Mouse (Mus musculus): Measurements from ENCODE around the gene Tcf7l1. TPM values are rescaled to one million over a fixed set of nuclear protein-coding genes. Genes with fewer than 3 reads are reported as not detected.
A peak's percentile ranks its signal among the peaks of the same experiment; 100 is the strongest.

Gene Tcf7l1
- polyA plus RNA-seq, 1 experiment from 2014 or later = 8.8 TPM

GRCm38 (mm10) chr6:72748421-72748820 lies 40.6 kb downstream of the Tcf7l1 start:
- in situ Hi-C loops (cut with MboI; ENCODE audit: low pct_unique_long_range_greater_than_20kb) = loop anchor here (5.0 kb wide), 1 partner anchor 39 kb away; the partner anchor contains the start of gene Tcf7l1
- TF ChIP-seq CTCF (IDR thresholded peaks at IDR 0.05) = no peak
- CTCF ChIA-PET = interaction anchor here (1.2 to 2.2 kb wide), 2 partner anchors 12 to 41 kb away, joined by 3 to 7 read pairs; no protein-coding TSS in a partner anchor
- DNase-seq (ENCODE audit: low read depth, low spot score) = peak; percentile 47
- peak; percentile 51 for ATAC-seq
- no peaks in the 10 kb centered on the region for H3K27me3 ChIP-seq
- POLR2A ChIA-PET = interaction anchor here (1.0 kb wide), 1 partner anchor 29 kb away, joined by 3 read pairs; no protein-coding TSS in a partner anchor

- DNase-seq (ENCODE audit: low read depth, low spot score) (no peak), ATAC-seq (no peak)
- POLR2A ChIA-PET = interaction anchor here (1.0 kb wide), 1 partner anchor 30 kb away, joined by 3 read pairs; no protein-coding TSS in a partner anchor
- no peaks in the 10 kb centered on the region for H3K27me3 ChIP-seq
- no peak for TF ChIP-seq CTCF (IDR thresholded peaks at IDR 0.05)
- CTCF ChIA-PET = interaction anchor here (1.2 to 2.2 kb wide), 3 partner anchors 11 to 81 kb away, joined by 3 to 7 read pairs (median 4); no protein-coding TSS in a partner anchor
- in situ Hi-C loops (cut with MboI; ENCODE audit: low pct_unique_long_range_greater_than_20kb) = loop anchor here (5.0 kb wide), 1 partner anchor 39 kb away; the partner anchor contains the start of gene Tcf7l1
These were observed 41.2 kb downstream of the Tcf7l1 start for GRCm38 (mm10) chr6:72747814-72748213.

GRCm38 (mm10) chr6:72747156-72747555 lies 41.9 kb downstream of the Tcf7l1 start:
- POLR2A ChIA-PET = interaction anchor here (1.0 kb wide), 1 partner anchor 30 kb away, joined by 3 read pairs; no protein-coding TSS in a partner anchor
- in situ Hi-C loops (cut with MboI; ENCODE audit: low pct_unique_long_range_greater_than_20kb) = loop anchor here (5.0 kb wide), 1 partner anchor 40 kb away; the partner anchor contains the start of gene Tcf7l1
- no peaks in the 10 kb centered on the region for H3K27me3 ChIP-seq
- DNase-seq (ENCODE audit: low read depth, low spot score) (no peak), ATAC-seq (no peak)
- TF ChIP-seq CTCF (IDR thresholded peaks at IDR 0.05) = no peak
- CTCF ChIA-PET = interaction anchor here (1.5 to 2.2 kb wide), 2 partner anchors 11 to 80 kb away, joined by 4 to 7 read pairs; no protein-coding TSS in a partner anchor

GRCm38 (mm10) chr6:72745781-72746180 lies 43.3 kb downstream of the Tcf7l1 start:
- no peak for TF ChIP-seq CTCF (IDR thresholded peaks at IDR 0.05)
- in situ Hi-C loops (cut with MboI; ENCODE audit: low pct_unique_long_range_greater_than_20kb) = loop anchor here (5.0 kb wide), 1 partner anchor 42 kb away; the partner anchor contains the start of gene Tcf7l1
- ChIA-PET CTCF (no interaction called here), POLR2A (no interaction called here)
- H3K27me3 ChIP-seq = no peaks in the 10 kb centered on the region
- no peak for DNase-seq (ENCODE audit: low read depth, low spot score)
- no peak for ATAC-seq

GRCm38 (mm10) chr6:72744144-72744800 lies 44.8 kb downstream of the Tcf7l1 start:
- in situ Hi-C loops (cut with MboI; ENCODE audit: low pct_unique_long_range_greater_than_20kb) = no loop called here
- no peaks in the 10 kb centered on the region for H3K27me3 ChIP-seq
- TF ChIP-seq CTCF (IDR thresholded peaks at IDR 0.05) = no peak
- ChIA-PET POLR2A (no interaction called here), CTCF (no interaction called here)
- DNase-seq (ENCODE audit: low read depth, low spot score) (no peak), ATAC-seq (peak; percentile 26)

- ChIA-PET CTCF (no interaction called here), POLR2A (no interaction called here)
- in situ Hi-C loops (cut with MboI; ENCODE audit: low pct_unique_long_range_greater_than_20kb) = no loop called here
- DNase-seq (ENCODE audit: low read depth, low spot score) = peak; percentile 50
- H3K27me3 ChIP-seq = no peaks in the 10 kb centered on the region
- peak; percentile 47 for ATAC-seq
- no peak for TF ChIP-seq CTCF (IDR thresholded peaks at IDR 0.05)
These were observed 45.4 kb downstream of the Tcf7l1 start for GRCm38 (mm10) chr6:72743624-72744041.

GRCm38 (mm10) chr6:72742331-72742730 lies 46.7 kb downstream of the Tcf7l1 start:
- ATAC-seq (no peak), DNase-seq (ENCODE audit: low read depth, low spot score) (no peak)
- ChIA-PET CTCF (no interaction called here), POLR2A (no interaction called here)
- TF ChIP-seq CTCF (IDR thresholded peaks at IDR 0.05) = no peak
- H3K27me3 ChIP-seq = no peaks in the 10 kb centered on the region
- in situ Hi-C loops (cut with MboI; ENCODE audit: low pct_unique_long_range_greater_than_20kb) = no loop called here

- in situ Hi-C loops (cut with MboI; ENCODE audit: low pct_unique_long_range_greater_than_20kb) = no loop called here
- CTCF ChIA-PET = interaction anchor here (0.6 to 1.2 kb wide), 2 partner anchors 12 to 133 kb away, joined by 3 read pairs; no protein-coding TSS in a partner anchor
- no peaks in the 10 kb centered on the region for H3K27me3 ChIP-seq
- POLR2A ChIA-PET = interaction anchor here (0.7 to 0.8 kb wide), 2 partner anchors 31 to 48 kb away, joined by 3 to 4 read pairs; no protein-coding TSS in a partner anchor
- DNase-seq (ENCODE audit: low read depth, low spot score) = no peak
- no peak for ATAC-seq
- TF ChIP-seq CTCF (IDR thresholded peaks at IDR 0.05) = no peak
These were observed 48.2 kb downstream of the Tcf7l1 start for GRCm38 (mm10) chr6:72740596-72741421.

GRCm38 (mm10) chr6:72736872-72737271 lies 52.2 kb downstream of the Tcf7l1 start:
- ChIA-PET CTCF (interaction anchor here (2.2 kb wide), 1 partner anchor 11 kb away, joined by 7 read pairs; no protein-coding TSS in a partner anchor), POLR2A (no interaction called here)
- DNase-seq (ENCODE audit: low read depth, low spot score) (no peak), ATAC-seq (no peak)
- no peak for TF ChIP-seq CTCF (IDR thresholded peaks at IDR 0.05)
- H3K27me3 ChIP-seq = no peaks in the 10 kb centered on the region
- in situ Hi-C loops (cut with MboI; ENCODE audit: low pct_unique_long_range_greater_than_20kb) = no loop called here

- in situ Hi-C loops (cut with MboI; ENCODE audit: low pct_unique_long_range_greater_than_20kb) = no loop called here
- no peak for DNase-seq (ENCODE audit: low read depth, low spot score)
- no peaks in the 10 kb centered on the region for H3K27me3 ChIP-seq
- POLR2A ChIA-PET = no interaction called here
- TF ChIP-seq CTCF (IDR thresholded peaks at IDR 0.05) = no peak
- ATAC-seq = no peak
- CTCF ChIA-PET = interaction anchor here (2.2 kb wide), 1 partner anchor 13 kb away, joined by 7 read pairs; no protein-coding TSS in a partner anchor
These were observed 53.8 kb downstream of the Tcf7l1 start for GRCm38 (mm10) chr6:72735206-72735605.
